Mouse (Mus musculus) midbrain, embryonic 10.5 days (tissue): Measurements from ENCODE around the gene Zdhhc22. TPM values are rescaled to one million over a fixed set of nuclear protein-coding genes. Genes with fewer than 3 reads are reported as not detected.

Experiments used
- DNase-seq: peaks from one replicate; pipeline ENCODE4 v3.0.0-alpha.2; 2017; ENCODE audit warnings: low spot score
- H3K27ac ChIP-seq: fragments of 300-500 bp; sonication (generic); replicated peaks from 2 replicates; pipeline ENCODE4 v1.5.1; 2016; ENCODE audit warnings: mild to moderate bottlenecking
- H3K27me3 ChIP-seq: fragments of 300-500 bp; sonication (generic); 2 replicates; pipeline ENCODE4 v1.6.1; 2016; ENCODE audit warnings: low read depth, mild to moderate bottlenecking; ENCODE audit not compliant: poor library complexity, severe bottlenecking
- H3K36me3 ChIP-seq: fragments of 300-500 bp; sonication (generic); 2 replicates; pipeline ENCODE4 v1.6.1; 2016; ENCODE audit warnings: mild to moderate bottlenecking, moderate library complexity
- H3K4me1 ChIP-seq: fragments of 300-500 bp; sonication (generic); 2 replicates; pipeline ENCODE4 v1.6.1; 2016
- H3K4me3 ChIP-seq: fragments of 300-500 bp; sonication (generic); 2 replicates; pipeline ENCODE4 v1.5.1; 2016; ENCODE audit warnings: mild to moderate bottlenecking, moderate library complexity
- H3K9me3 ChIP-seq: fragments of 300-500 bp; sonication (generic); replicated peaks from 2 replicates; pipeline ENCODE4 v1.6.1; 2016; ENCODE audit warnings: mild to moderate bottlenecking
- WGBS: fragments of 180-500 bp; shearing (Covaris S2); methylation state at CpG from one replicate; pipeline ENCODE4 v1.1.7; 2016; 5-methylcytosine and 5-hydroxymethylcytosine counted together
- polyA plus RNA-seq: library from polyadenylated mRNA; unstranded; fragments of >200 nt; fragmentation: Nextera tagmentation; extraction: Ambion mirVana; gene quantifications from 2 replicates; pipeline ENCODE4 v1.2.1, GENCODE M21; 2016

The Zdhhc22 gene
- polyA plus RNA-seq, 1 experiment from 2014 or later: 0.15 TPM

DNA sequence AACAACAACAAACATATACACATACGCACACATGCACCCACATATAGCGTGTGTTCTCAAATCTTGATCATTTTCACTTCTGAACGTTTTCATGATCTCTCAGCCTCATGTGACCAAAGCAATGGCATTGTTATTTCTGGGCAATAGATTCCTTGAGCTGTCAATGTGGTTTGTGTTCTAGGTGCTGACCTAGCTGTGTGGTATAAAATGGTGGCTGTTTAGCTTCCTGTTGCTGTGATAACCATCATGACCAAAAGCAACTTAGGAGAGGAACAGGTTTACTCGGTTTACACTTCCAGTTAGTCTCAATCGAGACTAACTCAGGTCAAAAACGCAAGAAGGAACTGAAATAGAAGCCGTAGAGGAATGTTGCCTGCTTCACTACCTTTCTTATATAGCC is 19.1 kb downstream of the Zdhhc22 start:
- Histone ChIP-seq H3K4me3 (no peak overlapping the region), H3K27ac (no peak overlapping the region), H3K4me1 (peaks cover 35% of the 10 kb centered on the region), H3K36me3 (peaks cover 3% of the 10 kb centered on the region; the same call in 1 of the 2 replicates), H3K9me3 (no peaks in the 10 kb centered on the region), H3K27me3 (peaks cover 33% of the 10 kb centered on the region)
- WGBS: 90% methylated on average over 7 of the region's 7 CpGs
- no peak for DNase-seq

GRCm38 (mm10) chr12:86969220-86969601 is 21.0 kb downstream of the Zdhhc22 start:
- WGBS: 71% methylated on average over 3 of the region's 3 CpGs
- H3K4me1 ChIP-seq: peaks cover 26% of the 10 kb centered on the region
- peaks cover 17% of the 10 kb centered on the region for H3K27me3 ChIP-seq
- H3K4me3 ChIP-seq: no peak overlapping the region
- H3K27ac ChIP-seq: no peak overlapping the region
- H3K36me3 ChIP-seq: peaks cover 22% of the 10 kb centered on the region
- DNase-seq: no peak
- H3K9me3 ChIP-seq: no peaks in the 10 kb centered on the region

GRCm38 (mm10) chr12:86968468-86969219 is 21.6 kb downstream of the Zdhhc22 start:
- no peak for DNase-seq
- no peak overlapping the region for H3K27ac ChIP-seq
- peaks cover 11% of the 10 kb centered on the region for H3K27me3 ChIP-seq
- H3K9me3 ChIP-seq: no peaks in the 10 kb centered on the region
- no peak overlapping the region for H3K4me3 ChIP-seq
- H3K4me1 ChIP-seq: peaks cover 20% of the 10 kb centered on the region
- 77% methylated on average over 13 of the region's 13 CpGs for WGBS
- peaks cover 28% of the 10 kb centered on the region for H3K36me3 ChIP-seq

- 92% methylated on average over 4 of the region's 4 CpGs for WGBS
- Histone ChIP-seq H3K4me3 (no peak overlapping the region), H3K27me3 (no peaks in the 10 kb centered on the region), H3K27ac (no peak overlapping the region), H3K4me1 (peaks cover 32% of the 10 kb centered on the region), H3K9me3 (no peaks in the 10 kb centered on the region), H3K36me3 (peaks cover 61% of the 10 kb centered on the region)
- DNase-seq: no peak
Observed at GRCm38 (mm10) chr12:86965237-86965799, 24.9 kb downstream of the Zdhhc22 start.

- DNase-seq: no peak
- Histone ChIP-seq H3K27me3 (no peaks in the 10 kb centered on the region), H3K36me3 (peaks cover 70% of the 10 kb centered on the region), H3K4me1 (peaks cover 32% of the 10 kb centered on the region), H3K27ac (no peak overlapping the region), H3K4me3 (no peak overlapping the region), H3K9me3 (no peaks in the 10 kb centered on the region)
- 94% methylated on average over 16 of the region's 16 CpGs for WGBS
Observed at GRCm38 (mm10) chr12:86964278-86965057, 25.8 kb downstream of the Zdhhc22 start.

DNA sequence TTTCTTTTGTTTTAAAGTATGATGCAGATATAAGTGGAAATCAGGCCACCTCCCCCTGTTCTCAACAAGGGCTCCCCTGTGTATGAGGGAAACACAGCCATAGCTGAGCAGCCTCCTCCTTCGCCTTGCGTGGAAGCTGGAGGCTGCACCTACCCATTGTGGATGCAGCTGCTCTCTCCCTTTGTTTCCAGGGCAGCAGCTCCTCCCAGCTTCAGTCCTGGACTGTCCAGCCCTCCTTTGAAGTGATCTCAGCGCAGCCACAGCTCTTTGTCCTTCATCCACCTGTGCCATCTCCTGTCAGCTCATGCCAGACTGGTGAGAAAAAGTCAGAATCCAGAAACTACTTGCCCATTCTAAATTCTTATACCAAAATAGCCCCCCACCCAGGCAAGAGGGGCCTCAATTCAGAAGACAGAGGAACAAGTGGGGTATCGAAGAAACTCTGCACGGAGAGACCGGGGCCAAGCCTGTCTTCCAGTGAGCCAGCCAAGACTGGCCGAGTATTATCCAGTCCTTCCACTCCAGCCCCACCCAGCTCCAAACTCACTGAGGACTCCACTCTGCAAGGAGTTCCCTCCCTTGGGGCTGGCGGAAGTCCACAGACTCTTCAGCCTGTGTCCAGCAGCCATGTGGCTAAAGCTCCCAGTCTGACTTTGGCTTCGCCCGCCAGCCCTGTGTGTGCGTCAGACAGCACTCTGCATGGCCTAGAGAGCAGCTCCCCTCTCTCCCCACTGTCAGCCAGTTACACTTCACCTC is 28.5 kb downstream of the Zdhhc22 start:
- H3K27me3 ChIP-seq: no peaks in the 10 kb centered on the region
- no peaks in the 10 kb centered on the region for H3K9me3 ChIP-seq
- 77% methylated on average over 11 of the region's 11 CpGs for WGBS
- peak; percentile 22 for DNase-seq
- H3K4me1 ChIP-seq: peaks cover 12% of the 10 kb centered on the region
- peaks cover 97% of the 10 kb centered on the region for H3K36me3 ChIP-seq
- peak overlapping the region; percentile 75 for H3K27ac ChIP-seq
- no peak overlapping the region for H3K4me3 ChIP-seq

DNA sequence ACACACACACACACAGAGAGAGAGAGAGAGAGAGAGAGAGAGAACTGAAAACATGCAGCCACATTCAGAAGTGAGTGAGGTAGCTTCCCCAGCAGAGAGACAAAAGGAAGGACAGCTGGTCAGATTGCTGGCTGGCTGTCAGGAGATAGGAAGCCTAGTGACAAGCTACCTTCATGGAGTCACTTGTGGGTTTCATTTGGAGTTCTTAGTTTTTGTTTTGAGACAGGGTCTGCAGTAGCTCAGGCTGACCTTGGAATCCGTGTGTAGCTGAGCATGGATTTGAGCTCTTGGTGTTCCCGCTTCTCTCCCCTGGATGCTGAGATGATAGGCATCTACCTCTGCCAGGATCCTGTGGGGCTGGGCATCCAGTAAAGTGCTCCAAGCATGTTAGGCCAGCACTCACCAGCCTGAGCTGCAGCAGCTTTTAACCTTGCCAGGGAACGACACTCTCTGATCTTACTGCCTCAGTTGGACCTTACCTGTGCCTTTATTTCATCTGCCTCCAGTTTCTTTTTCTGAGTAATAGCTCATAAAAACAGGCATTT is 29.4 kb downstream of the Zdhhc22 start:
- no peak for DNase-seq
- no peak overlapping the region for H3K4me3 ChIP-seq
- peak overlapping the region; percentile 75 for H3K27ac ChIP-seq
- peaks cover 12% of the 10 kb centered on the region for H3K4me1 ChIP-seq
- H3K9me3 ChIP-seq: no peaks in the 10 kb centered on the region
- 93% methylated on average over 3 of the region's 3 CpGs for WGBS
- no peaks in the 10 kb centered on the region for H3K27me3 ChIP-seq
- H3K36me3 ChIP-seq: peaks cover 100% of the 10 kb centered on the region

DNA sequence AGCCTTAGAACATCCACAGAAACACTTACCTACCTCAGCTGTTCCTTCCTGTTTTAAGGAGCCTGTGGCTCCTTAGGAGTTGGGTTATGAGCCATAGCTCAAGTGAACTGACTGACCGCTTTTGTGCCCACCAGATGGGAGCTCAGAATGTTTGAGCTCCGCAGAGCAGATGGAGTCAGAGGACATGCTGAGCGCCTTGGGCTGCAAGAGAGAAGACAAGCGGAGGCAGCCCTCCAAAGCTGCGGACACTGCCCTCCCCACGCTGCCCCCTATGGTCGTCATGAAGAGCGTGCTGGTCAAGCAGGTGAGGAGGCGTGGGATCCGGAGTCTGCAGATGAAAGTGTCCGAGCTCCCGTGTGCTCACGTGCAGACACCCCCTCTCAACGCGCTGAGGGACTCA is 30.1 kb downstream of the Zdhhc22 start:
- WGBS: 91% methylated on average over 15 of the region's 15 CpGs
- no peaks in the 10 kb centered on the region for H3K9me3 ChIP-seq
- no peak overlapping the region for H3K4me3 ChIP-seq
- no peak overlapping the region for H3K27ac ChIP-seq
- no peaks in the 10 kb centered on the region for H3K27me3 ChIP-seq
- H3K4me1 ChIP-seq: peaks cover 12% of the 10 kb centered on the region
- H3K36me3 ChIP-seq: peaks cover 100% of the 10 kb centered on the region
- DNase-seq: no peak

DNA sequence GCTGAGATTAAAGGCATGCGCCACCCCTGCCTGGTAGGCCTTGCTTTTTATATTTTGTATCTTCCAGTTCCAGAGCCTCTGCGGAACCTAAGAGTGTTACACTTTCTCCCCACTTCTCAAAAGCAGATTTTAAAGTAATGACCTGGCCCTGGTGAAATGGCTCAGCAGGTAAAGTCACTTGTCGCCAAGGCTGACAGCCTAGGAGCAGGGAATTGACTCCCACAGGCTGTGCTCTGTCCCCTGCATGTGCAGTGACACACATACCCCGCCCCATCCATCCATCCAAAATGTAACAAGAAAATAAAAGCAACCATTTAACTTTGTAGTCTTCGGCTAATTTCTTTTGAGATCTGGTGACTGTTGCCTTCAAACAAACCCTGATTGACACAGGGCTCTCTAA is 30.6 kb downstream of the Zdhhc22 start:
- H3K27ac ChIP-seq: no peak overlapping the region
- H3K9me3 ChIP-seq: no peaks in the 10 kb centered on the region
- H3K27me3 ChIP-seq: no peaks in the 10 kb centered on the region
- H3K4me3 ChIP-seq: no peak overlapping the region
- 93% methylated on average over 5 of the region's 5 CpGs for WGBS
- peaks cover 12% of the 10 kb centered on the region for H3K4me1 ChIP-seq
- no peak for DNase-seq
- peaks cover 100% of the 10 kb centered on the region for H3K36me3 ChIP-seq

DNA sequence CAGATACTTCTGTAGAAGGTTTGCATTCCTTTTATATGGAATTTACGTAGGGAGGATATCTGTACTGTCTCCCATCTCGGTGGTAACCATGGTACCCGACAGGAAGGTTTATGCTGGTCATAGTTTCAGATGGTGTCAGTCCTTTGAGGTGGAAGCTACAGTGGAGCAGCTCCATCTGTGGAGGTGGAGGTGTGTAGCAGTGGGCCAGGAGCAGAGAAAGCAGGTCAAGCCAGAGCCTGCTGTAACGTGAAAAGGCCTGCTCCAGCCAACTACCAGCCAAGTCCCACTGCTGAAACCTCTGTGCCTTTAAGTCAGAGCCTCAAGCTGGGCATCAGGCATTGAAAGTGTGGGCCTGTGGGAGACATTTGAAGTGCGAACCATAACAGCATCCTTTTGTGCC is 31.7 kb downstream of the Zdhhc22 start:
- peaks cover 12% of the 10 kb centered on the region for H3K4me1 ChIP-seq
- no peaks in the 10 kb centered on the region for H3K9me3 ChIP-seq
- H3K4me3 ChIP-seq: no peak overlapping the region
- no peak for DNase-seq
- 91% methylated on average over 5 of the region's 5 CpGs for WGBS
- H3K27me3 ChIP-seq: no peaks in the 10 kb centered on the region
- no peak overlapping the region for H3K27ac ChIP-seq
- peaks cover 100% of the 10 kb centered on the region for H3K36me3 ChIP-seq

DNA sequence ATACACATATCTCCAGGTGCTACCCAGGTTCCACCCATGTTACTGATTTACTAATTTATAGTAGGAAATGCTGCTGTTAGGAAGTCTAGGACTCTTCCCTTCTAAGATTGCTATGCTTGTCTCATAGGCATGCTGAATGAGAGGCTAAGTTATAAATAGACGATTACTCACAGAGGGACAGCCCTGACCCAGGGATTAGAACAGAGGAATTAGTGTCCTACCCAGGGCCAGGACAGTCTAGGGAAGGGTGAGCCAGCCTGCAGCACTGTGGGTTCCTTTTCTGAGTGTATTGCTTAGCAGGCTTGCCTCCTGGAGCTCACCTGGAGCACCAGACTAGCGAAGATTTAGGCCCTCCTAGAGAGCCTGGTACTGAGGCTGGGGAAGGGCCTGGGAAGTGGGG is 34.3 kb downstream of the Zdhhc22 start:
- no peak for DNase-seq
- H3K4me3 ChIP-seq: no peak overlapping the region
- peaks cover 90% of the 10 kb centered on the region for H3K36me3 ChIP-seq
- peaks cover 9% of the 10 kb centered on the region; the same call in 1 of the 2 replicates for H3K4me1 ChIP-seq
- 90% methylated on average over 2 of the region's 2 CpGs for WGBS
- H3K27me3 ChIP-seq: no peaks in the 10 kb centered on the region
- no peaks in the 10 kb centered on the region for H3K9me3 ChIP-seq
- H3K27ac ChIP-seq: no peak overlapping the region

- Histone ChIP-seq H3K27me3 (no peaks in the 10 kb centered on the region), H3K36me3 (peaks cover 58% of the 10 kb centered on the region), H3K4me3 (no peak overlapping the region), H3K4me1 (peaks cover 42% of the 10 kb centered on the region), H3K9me3 (no peaks in the 10 kb centered on the region), H3K27ac (no peak overlapping the region; the same call in 1 of the 2 replicates)
- 83% methylated on average over 10 of the region's 10 CpGs for WGBS
- DNase-seq: no peak
Observed at GRCm38 (mm10) chr12:86952331-86952850, 37.8 kb downstream of the Zdhhc22 start.
